Mouse (Mus musculus): ENCODE data around the gene Hip1.

Hip1 gene

GRCm38 (mm10) chr5:135544865-135545797 is at the start of gene Hip1:
Hip1 (minus strand) TSS chr5:135545120.
- no peak for TF ChIP-seq GATA4 (IDR thresholded peaks at IDR 0.05; ENCODE audit: insufficient replicate concordance, low read length)

GRCm38 (mm10) chr5:135589996-135590784 is 45.3 kb upstream of the Hip1 start:
- TF ChIP-seq GATA4 (IDR thresholded peaks at IDR 0.05; ENCODE audit: insufficient replicate concordance, low read length) = no peak

DNA sequence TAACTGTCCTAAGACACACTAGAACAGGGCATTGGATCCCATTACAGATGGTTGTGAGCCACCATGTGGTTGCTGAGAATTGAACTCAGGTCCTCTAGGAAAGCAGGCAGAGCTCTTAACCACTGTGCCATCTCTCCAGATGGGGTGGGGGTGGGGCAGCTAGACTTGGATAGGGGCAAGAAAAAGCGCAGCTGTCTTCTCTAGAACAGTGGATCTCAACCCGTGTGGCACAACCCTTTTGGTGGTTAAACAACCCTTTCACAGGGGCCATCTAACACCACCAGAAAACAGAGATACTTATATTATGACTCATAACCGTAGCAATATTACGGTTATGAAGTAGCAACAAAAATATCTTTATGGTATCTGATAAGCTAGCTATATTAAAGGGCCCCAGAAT is 42.8 kb upstream of the Hip1 start:
- TF ChIP-seq GATA4 (IDR thresholded peaks at IDR 0.05; ENCODE audit: insufficient replicate concordance, low read length) = no peak

GRCm38 (mm10) chr5:135585691-135586090 is 40.8 kb upstream of the Hip1 start:
- TF ChIP-seq GATA4 (IDR thresholded peaks at IDR 0.05; ENCODE audit: insufficient replicate concordance, low read length) = no peak

- TF ChIP-seq GATA4 (IDR thresholded peaks at IDR 0.05; ENCODE audit: insufficient replicate concordance, low read length) = no peak
These were observed 37.4 kb upstream of the Hip1 start for GRCm38 (mm10) chr5:135582330-135582729.

DNA sequence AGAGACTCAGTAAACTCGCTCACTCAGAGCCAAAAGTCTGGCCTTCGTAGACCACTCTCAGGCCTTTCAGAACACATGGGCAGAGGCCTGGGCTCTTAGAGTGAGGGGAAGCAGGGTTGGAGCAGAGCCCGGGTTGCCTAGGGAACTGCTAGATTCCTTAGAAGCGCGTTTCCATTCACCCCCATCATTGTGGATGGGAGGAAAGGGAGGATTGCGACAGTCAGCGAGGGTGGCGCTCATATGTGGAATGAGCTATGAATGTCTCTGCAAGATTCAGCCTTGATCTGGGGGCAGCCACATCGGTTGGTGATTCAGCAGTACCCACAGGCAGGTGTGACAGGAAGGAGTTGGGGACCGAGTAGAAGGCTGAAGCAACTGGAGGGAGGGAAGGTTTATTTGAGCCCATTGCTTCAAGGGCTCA is 34.4 kb upstream of the Hip1 start:
- TF ChIP-seq GATA4 (IDR thresholded peaks at IDR 0.05; ENCODE audit: insufficient replicate concordance, low read length) = no peak

DNA sequence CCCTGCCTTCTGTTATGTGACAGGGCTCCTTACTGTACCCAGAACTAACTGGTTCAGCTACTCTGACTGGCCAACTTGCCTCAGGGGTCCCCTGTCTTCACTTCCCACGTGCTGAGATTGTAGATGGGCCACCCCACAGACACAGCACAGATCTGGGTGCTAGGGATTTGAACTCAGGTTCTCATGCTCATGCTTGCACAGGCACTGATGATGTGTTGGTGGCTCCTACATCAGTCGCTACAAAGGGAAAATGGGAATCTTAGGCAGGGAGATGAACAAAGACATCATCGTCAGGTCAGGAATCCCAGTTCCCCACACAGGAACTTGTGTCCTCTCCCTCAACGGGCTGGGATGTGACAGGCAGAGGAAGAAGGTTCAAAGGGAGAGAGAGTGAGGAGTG is 31.1 kb upstream of the Hip1 start:
- TF ChIP-seq GATA4 (IDR thresholded peaks at IDR 0.05; ENCODE audit: insufficient replicate concordance, low read length) = no peak

DNA sequence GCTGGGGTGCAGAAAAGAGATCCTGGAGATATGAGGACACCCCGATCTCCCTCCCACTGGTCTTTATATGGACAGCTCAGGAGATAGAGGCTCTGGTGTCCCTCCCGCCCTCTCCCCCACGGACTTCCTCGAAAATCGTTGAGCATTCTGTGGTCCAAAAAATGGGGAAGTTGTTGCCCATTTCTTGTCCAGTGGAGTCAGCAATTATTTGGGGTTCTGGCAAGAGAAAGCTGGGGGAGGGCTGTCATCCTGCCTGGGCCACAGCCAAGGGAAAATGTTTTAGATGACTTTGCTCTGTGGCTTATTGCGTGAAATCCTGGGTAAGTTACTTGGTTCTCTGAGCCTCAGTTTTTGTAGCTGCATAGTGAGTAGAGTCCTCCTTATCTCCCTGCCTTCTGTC is 28.1 kb upstream of the Hip1 start, which contains the start of gene Ccl24:
Gene Ccl24, minus strand, starts transcription at position 44 of the 400 bp plus-strand sequence.
- TF ChIP-seq GATA4 (IDR thresholded peaks at IDR 0.05; ENCODE audit: insufficient replicate concordance, low read length) = no peak

DNA sequence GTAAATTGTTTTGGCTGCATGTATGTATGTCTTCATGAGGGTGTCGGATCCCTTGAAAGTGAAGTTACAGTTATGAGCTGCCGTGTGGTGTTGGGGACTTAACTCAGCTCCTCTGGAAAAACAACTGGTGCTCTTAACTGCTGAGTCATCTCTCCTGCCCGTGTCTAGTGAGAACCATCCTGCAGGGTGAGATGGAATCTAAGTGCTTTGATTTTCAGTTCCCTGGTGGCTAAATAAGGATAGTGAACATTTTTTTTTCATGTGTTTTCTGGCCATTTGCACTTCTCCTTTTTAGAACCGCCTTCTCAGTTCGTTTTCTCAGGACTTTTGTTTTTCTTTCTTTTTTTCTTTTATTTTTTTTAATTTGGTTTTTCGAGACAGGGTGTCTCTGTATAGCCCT is 23.8 kb upstream of the Hip1 start:
- TF ChIP-seq GATA4 (IDR thresholded peaks at IDR 0.05; ENCODE audit: insufficient replicate concordance, low read length) = no peak

- no peak for TF ChIP-seq GATA4 (IDR thresholded peaks at IDR 0.05; ENCODE audit: insufficient replicate concordance, low read length)
These were observed 22.8 kb upstream of the Hip1 start for GRCm38 (mm10) chr5:135567556-135568265.

DNA sequence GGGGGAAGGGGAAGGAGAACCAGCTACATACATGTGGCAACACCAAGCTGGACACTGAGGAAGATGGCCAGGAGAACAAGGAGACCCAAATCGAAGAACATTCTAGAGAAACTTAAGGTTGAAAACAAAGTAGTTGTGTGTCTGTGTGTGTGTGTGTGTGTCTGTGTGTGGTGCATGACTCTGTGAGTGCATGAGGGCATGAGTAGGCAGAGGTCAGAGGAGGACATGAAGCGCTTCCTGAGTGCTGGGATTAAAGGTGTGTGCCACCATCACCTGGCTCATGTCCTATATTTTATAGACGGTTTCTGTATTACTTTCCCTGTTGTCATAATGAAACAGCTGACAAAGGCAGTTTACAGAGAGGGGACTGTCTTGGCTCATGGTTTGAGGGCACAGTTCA is 18.5 kb upstream of the Hip1 start, which contains the start of gene Ccl26:
Gene Ccl26, minus strand, starts transcription at position 101 of the 400 bp plus-strand sequence.
- TF ChIP-seq GATA4 (IDR thresholded peaks at IDR 0.05; ENCODE audit: insufficient replicate concordance, low read length) = no peak

DNA sequence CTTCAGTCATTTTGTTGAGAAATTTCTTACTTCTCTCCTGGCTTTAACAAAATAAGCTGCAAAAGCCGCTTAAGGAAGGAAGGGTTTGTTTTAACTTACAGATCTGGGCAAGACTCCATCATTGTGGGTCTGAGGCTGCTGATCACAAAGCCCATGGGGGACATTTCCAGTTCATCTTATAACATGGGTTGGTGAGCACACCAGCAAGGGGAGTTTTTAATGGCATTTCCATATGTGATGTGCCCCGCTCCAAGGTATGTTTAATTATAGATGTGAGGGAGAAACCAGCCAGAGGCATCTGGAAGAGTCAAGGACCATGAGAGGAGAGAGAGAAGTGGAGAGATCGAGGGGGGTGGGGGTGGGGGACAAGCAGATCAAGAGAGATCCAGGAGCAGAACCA is 12.8 kb upstream of the Hip1 start:
- no peak for TF ChIP-seq GATA4 (IDR thresholded peaks at IDR 0.05; ENCODE audit: insufficient replicate concordance, low read length)

GRCm38 (mm10) chr5:135557051-135557450 is 12.1 kb upstream of the Hip1 start:
- no peak for TF ChIP-seq GATA4 (IDR thresholded peaks at IDR 0.05; ENCODE audit: insufficient replicate concordance, low read length)

DNA sequence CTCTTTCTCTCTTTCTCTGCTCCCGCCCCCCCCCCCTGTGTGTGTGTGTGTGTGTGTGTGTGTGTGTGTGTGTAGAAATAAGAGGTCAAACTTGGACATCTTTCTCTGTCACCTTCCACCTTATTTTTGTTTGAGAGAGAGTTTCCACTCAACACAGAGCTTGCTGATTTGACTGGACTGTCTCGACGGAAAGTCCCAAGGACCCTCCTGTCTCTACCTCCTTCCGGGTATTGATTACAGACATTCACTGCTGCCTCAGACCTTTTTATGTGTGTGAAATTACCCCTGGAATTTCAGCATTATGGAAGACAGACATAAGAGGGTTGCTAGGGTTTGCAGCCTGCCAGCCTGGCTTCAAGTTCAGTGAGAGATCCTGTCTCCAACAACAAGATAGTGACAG is 11.3 kb upstream of the Hip1 start:
- TF ChIP-seq GATA4 (IDR thresholded peaks at IDR 0.05; ENCODE audit: insufficient replicate concordance, low read length) = no peak

- no peak for TF ChIP-seq GATA4 (IDR thresholded peaks at IDR 0.05; ENCODE audit: insufficient replicate concordance, low read length)
These were observed 6.7 kb upstream of the Hip1 start for GRCm38 (mm10) chr5:135551591-135551990.
